Mouse (Mus musculus): ENCODE measurements around the gene Coro1c.
A peak's percentile ranks its signal among the peaks of the same experiment; 100 is the strongest.

Coro1c gene

GRCm38 (mm10) chr5:113855696-113856095, 52.9 kb downstream of the Coro1c start:
- no peak for DNase-seq (ENCODE audit: low spot score)

GRCm38 (mm10) chr5:113855117-113855516, 53.4 kb downstream of the Coro1c start:
- no peak for DNase-seq (ENCODE audit: low spot score)

GRCm38 (mm10) chr5:113854494-113854893, 54.1 kb downstream of the Coro1c start:
- DNase-seq (ENCODE audit: low spot score), result peak; percentile 78

GRCm38 (mm10) chr5:113853541-113853940, 55.0 kb downstream of the Coro1c start:
- no peak for DNase-seq (ENCODE audit: low spot score)

GRCm38 (mm10) chr5:113852463-113852862, 56.1 kb downstream of the Coro1c start:
- no peak for DNase-seq (ENCODE audit: low spot score)

GRCm38 (mm10) chr5:113850680-113851230, 57.8 kb downstream of the Coro1c start:
- DNase-seq (ENCODE audit: low spot score), result no peak

GRCm38 (mm10) chr5:113847636-113848035, 60.9 kb downstream of the Coro1c start:
- no peak for DNase-seq (ENCODE audit: low spot score)

GRCm38 (mm10) chr5:113846656-113847055, 61.9 kb downstream of the Coro1c start:
- DNase-seq (ENCODE audit: low spot score), result no peak

- DNase-seq (ENCODE audit: low spot score), result no peak
Measured at GRCm38 (mm10) chr5:113845627-113846026, 62.9 kb downstream of the Coro1c start.

GRCm38 (mm10) chr5:113844721-113845120, 63.8 kb downstream of the Coro1c start:
- no peak for DNase-seq (ENCODE audit: low spot score)

- no peak for DNase-seq (ENCODE audit: low spot score)
Measured at GRCm38 (mm10) chr5:113844106-113844505, 64.5 kb downstream of the Coro1c start.

- no peak for DNase-seq (ENCODE audit: low spot score)
Measured at GRCm38 (mm10) chr5:113842906-113843305, 65.7 kb downstream of the Coro1c start.

- DNase-seq (ENCODE audit: low spot score), result no peak
Measured at GRCm38 (mm10) chr5:113842244-113842643, 66.3 kb downstream of the Coro1c start.

- no peak for DNase-seq (ENCODE audit: low spot score)
Measured at GRCm38 (mm10) chr5:113841243-113842225, 67.0 kb downstream of the Coro1c start.

GRCm38 (mm10) chr5:113840443-113840842, 68.1 kb downstream of the Coro1c start:
- DNase-seq (ENCODE audit: low spot score), result no peak

- DNase-seq (ENCODE audit: low spot score), result no peak
Measured at GRCm38 (mm10) chr5:113836961-113837360, 71.6 kb downstream of the Coro1c start.

- DNase-seq (ENCODE audit: low spot score), result no peak
Measured at GRCm38 (mm10) chr5:113833316-113833947, 75.1 kb downstream of the Coro1c start.

- DNase-seq (ENCODE audit: low spot score), result no peak
Measured at GRCm38 (mm10) chr5:113832490-113832901, 76.1 kb downstream of the Coro1c start, which contains the start of gene Selplg. Gene Selplg (minus strand): TSS chr5:113832644.

- DNase-seq (ENCODE audit: low spot score), result no peak
Measured at GRCm38 (mm10) chr5:113831741-113832140, 76.8 kb downstream of the Coro1c start.

GRCm38 (mm10) chr5:113830796-113831195, 77.8 kb downstream of the Coro1c start:
- DNase-seq (ENCODE audit: low spot score), result no peak

GRCm38 (mm10) chr5:113830292-113830643, 78.3 kb downstream of the Coro1c start:
- DNase-seq (ENCODE audit: low spot score), result no peak

- no peak for DNase-seq (ENCODE audit: low spot score)
Measured at GRCm38 (mm10) chr5:113829566-113830291, 78.8 kb downstream of the Coro1c start.
